Mouse (Mus musculus): ENCODE measurements around the gene Rufy3. TPM values are rescaled to one million over a fixed set of nuclear protein-coding genes. Genes with fewer than 3 reads are reported as not detected.
A peak's percentile ranks its signal among the peaks of the same experiment; 100 is the strongest.
"Not testable (repeated sequence)": the region's sequence is repeated elsewhere in the genome, so short reads cannot be mapped to it uniquely, and the experiment has no call there.

Gene Rufy3
- polyA plus RNA-seq, 1 experiment, result 6.4 TPM

- no peaks in the 10 kb centered on the region for H3K4me1 ChIP-seq (replicated peaks; ENCODE audit: control insufficient read depth, insufficient read depth, low read length)
- H3K27me3 ChIP-seq (ENCODE audit: control insufficient read depth, insufficient read depth, low read length), result no peaks in the 10 kb centered on the region
- 54% methylated on average over 5 of the region's 5 CpGs for WGBS
- no peak overlapping the region for H3K4me3 ChIP-seq (ENCODE audit: control insufficient read depth, insufficient read depth, low read length)
- no peak overlapping the region for H3K27ac ChIP-seq (ENCODE audit: control insufficient read depth, insufficient read depth, low read length)
- H3K36me3 ChIP-seq (ENCODE audit: control insufficient read depth, insufficient read depth, low read length), result no peaks in the 10 kb centered on the region
- TF ChIP-seq POLR2A (IDR thresholded peaks at IDR 0.05; ENCODE audit: control insufficient read depth, extremely low read depth, insufficient read depth, low read length, poor library complexity), result no peak
- no peak for TF ChIP-seq CTCF (IDR thresholded peaks at IDR 0.05; ENCODE audit: borderline replicate concordance, control insufficient read depth, extremely low read depth, insufficient read depth, low read length, poor library complexity)
- DNase-seq, result peak; percentile 60
Measured at GRCm38 (mm10) chr5:88542651-88543282, 22.1 kb upstream of the Rufy3 start.

GRCm38 (mm10) chr5:88544411-88544810 lies 20.4 kb upstream of the Rufy3 start:
- not testable (repeated sequence) for H3K36me3 ChIP-seq (ENCODE audit: control insufficient read depth, insufficient read depth, low read length); DNase-seq; H3K4me3 ChIP-seq (ENCODE audit: control insufficient read depth, insufficient read depth, low read length); H3K27me3 ChIP-seq (ENCODE audit: control insufficient read depth, insufficient read depth, low read length); H3K27ac ChIP-seq (ENCODE audit: control insufficient read depth, insufficient read depth, low read length); H3K4me1 ChIP-seq (replicated peaks; ENCODE audit: control insufficient read depth, insufficient read depth, low read length)
- 98% methylated on average over 1 of the region's 1 CpGs for WGBS

- Histone ChIP-seq H3K4me3 (ENCODE audit: control insufficient read depth, insufficient read depth, low read length) (no peak overlapping the region), H3K36me3 (ENCODE audit: control insufficient read depth, insufficient read depth, low read length) (no peaks in the 10 kb centered on the region), H3K4me1 (replicated peaks; ENCODE audit: control insufficient read depth, insufficient read depth, low read length) (no peaks in the 10 kb centered on the region), H3K27ac (ENCODE audit: control insufficient read depth, insufficient read depth, low read length) (no peak overlapping the region), H3K27me3 (ENCODE audit: control insufficient read depth, insufficient read depth, low read length) (no peaks in the 10 kb centered on the region)
- WGBS, result 92% methylated on average over 7 of the region's 7 CpGs
- TF ChIP-seq POLR2A (IDR thresholded peaks at IDR 0.05; ENCODE audit: control insufficient read depth, extremely low read depth, insufficient read depth, low read length, poor library complexity), result no peak
- no peak for TF ChIP-seq CTCF (IDR thresholded peaks at IDR 0.05; ENCODE audit: borderline replicate concordance, control insufficient read depth, extremely low read depth, insufficient read depth, low read length, poor library complexity)
- no peak for DNase-seq
Measured at GRCm38 (mm10) chr5:88545536-88545935, 19.3 kb upstream of the Rufy3 start.

GRCm38 (mm10) chr5:88553271-88554085 lies 11.4 kb upstream of the Rufy3 start:
- TF ChIP-seq POLR2A (IDR thresholded peaks at IDR 0.05; ENCODE audit: control insufficient read depth, extremely low read depth, insufficient read depth, low read length, poor library complexity) (no peak), CTCF (IDR thresholded peaks at IDR 0.05; ENCODE audit: borderline replicate concordance, control insufficient read depth, extremely low read depth, insufficient read depth, low read length, poor library complexity) (no peak)

GRCm38 (mm10) chr5:88554086-88554886 lies 10.6 kb upstream of the Rufy3 start, which contains the start of gene Utp3:
TSS of gene Utp3 (plus strand) at chr5:88554462.
- Histone ChIP-seq H3K27me3 (ENCODE audit: control insufficient read depth, insufficient read depth, low read length) (no peaks in the 10 kb centered on the region), H3K27ac (ENCODE audit: control insufficient read depth, insufficient read depth, low read length) (peak within 1 kb of the TSS; percentile 95), H3K4me3 (ENCODE audit: control insufficient read depth, insufficient read depth, low read length) (peak within 1 kb of the TSS; percentile 83), H3K36me3 (ENCODE audit: control insufficient read depth, insufficient read depth, low read length) (no peaks in the 10 kb centered on the region), H3K4me1 (replicated peaks; ENCODE audit: control insufficient read depth, insufficient read depth, low read length) (peaks cover 13% of the 10 kb centered on the region)
- TF ChIP-seq POLR2A (IDR thresholded peaks at IDR 0.05; ENCODE audit: control insufficient read depth, extremely low read depth, insufficient read depth, low read length, poor library complexity) (peak; percentile 93), CTCF (IDR thresholded peaks at IDR 0.05; ENCODE audit: borderline replicate concordance, control insufficient read depth, extremely low read depth, insufficient read depth, low read length, poor library complexity) (peak; percentile 97)
- peak; percentile 90 for DNase-seq
- WGBS, result under 1% methylated on average over 76 of the region's 76 CpGs

More at GRCm38 (mm10) chr5:88553271-88554085, 11.4 kb upstream of the Rufy3 start:
- Histone ChIP-seq H3K27me3 (ENCODE audit: control insufficient read depth, insufficient read depth, low read length) (no peaks in the 10 kb centered on the region), H3K4me3 (ENCODE audit: control insufficient read depth, insufficient read depth, low read length) (peak overlapping the region; percentile 53), H3K36me3 (ENCODE audit: control insufficient read depth, insufficient read depth, low read length) (no peaks in the 10 kb centered on the region), H3K4me1 (replicated peaks; ENCODE audit: control insufficient read depth, insufficient read depth, low read length) (peaks cover 13% of the 10 kb centered on the region), H3K27ac (ENCODE audit: control insufficient read depth, insufficient read depth, low read length) (peak overlapping the region; percentile 95)
- WGBS, result under 1% methylated on average over 29 of the region's 29 CpGs
- DNase-seq, result no peak

- 60% methylated on average over 1 of the region's 1 CpGs for WGBS
Measured at GRCm38 (mm10) chr5:88558991-88559390, 5.8 kb upstream of the Rufy3 start.

More at GRCm38 (mm10) chr5:88558991-88559390, 5.8 kb upstream of the Rufy3 start:
- Histone ChIP-seq H3K27me3 (ENCODE audit: control insufficient read depth, insufficient read depth, low read length) (no peaks in the 10 kb centered on the region), H3K27ac (ENCODE audit: control insufficient read depth, insufficient read depth, low read length) (no peak overlapping the region), H3K4me3 (ENCODE audit: control insufficient read depth, insufficient read depth, low read length) (no peak overlapping the region), H3K4me1 (replicated peaks; ENCODE audit: control insufficient read depth, insufficient read depth, low read length) (peaks cover 12% of the 10 kb centered on the region), H3K36me3 (ENCODE audit: control insufficient read depth, insufficient read depth, low read length) (no peaks in the 10 kb centered on the region)
- TF ChIP-seq CTCF (IDR thresholded peaks at IDR 0.05; ENCODE audit: borderline replicate concordance, control insufficient read depth, extremely low read depth, insufficient read depth, low read length, poor library complexity) (no peak), POLR2A (IDR thresholded peaks at IDR 0.05; ENCODE audit: control insufficient read depth, extremely low read depth, insufficient read depth, low read length, poor library complexity) (no peak)
- no peak for DNase-seq
